Mouse (Mus musculus): ENCODE data around the gene Cd302. TPM values are rescaled to one million over a fixed set of nuclear protein-coding genes. Genes with fewer than 3 reads are reported as not detected.

Cd302 gene
- polyA plus RNA-seq, 1 experiment from 2014 or later = 11.8 TPM

GRCm38 (mm10) chr2:60205795-60206194 lies 78.5 kb downstream of the Cd302 start:
- Histone ChIP-seq H3K4me3 (no peak overlapping the region), H3K36me3 (replicated peaks) (peaks cover 11% of the 10 kb centered on the region), H3K9me3 (no peaks in the 10 kb centered on the region), H3K4me1 (peaks cover 11% of the 10 kb centered on the region), H3K27ac (no peak overlapping the region), H3K27me3 (ENCODE audit: poor library complexity, severe bottlenecking) (peaks cover 3% of the 10 kb centered on the region; the same call in 1 of the 2 replicates)
- WGBS = 84% methylated on average over 6 of the region's 6 CpGs
- DNase-seq (ENCODE audit: extremely low spot score, low spot score) = no peak

GRCm38 (mm10) chr2:60204162-60204561 lies 80.1 kb downstream of the Cd302 start:
- WGBS = 89% methylated on average over 6 of the region's 6 CpGs
- H3K9me3 ChIP-seq = no peaks in the 10 kb centered on the region
- H3K27ac ChIP-seq = no peak overlapping the region
- no peak overlapping the region for H3K4me3 ChIP-seq
- H3K4me1 ChIP-seq = peaks cover 9% of the 10 kb centered on the region
- DNase-seq (ENCODE audit: extremely low spot score, low spot score) = no peak
- peaks cover 3% of the 10 kb centered on the region; the same call in 1 of the 2 replicates for H3K27me3 ChIP-seq (ENCODE audit: poor library complexity, severe bottlenecking)
- H3K36me3 ChIP-seq (replicated peaks) = peaks cover 11% of the 10 kb centered on the region

DNA sequence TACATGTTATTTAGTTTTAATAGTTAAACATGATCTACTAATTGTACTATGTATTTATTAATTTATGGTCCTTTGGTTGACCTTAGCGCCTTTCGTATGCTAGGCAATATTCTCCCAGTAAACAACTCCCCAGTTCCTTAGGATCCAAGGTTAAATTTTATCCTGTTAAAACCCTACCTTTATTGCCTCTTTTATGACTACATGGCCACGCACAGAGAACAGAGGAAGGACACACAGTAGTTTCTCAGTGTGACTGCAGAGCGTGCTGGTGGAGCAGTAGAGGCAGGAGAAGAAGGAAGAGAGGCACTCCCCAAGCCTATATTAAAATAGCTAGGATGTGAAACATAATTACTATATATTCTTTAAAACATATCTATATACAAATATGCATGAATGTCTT lies 80.6 kb downstream of the Cd302 start:
- Histone ChIP-seq H3K27me3 (ENCODE audit: poor library complexity, severe bottlenecking) (peaks cover 3% of the 10 kb centered on the region; the same call in 1 of the 2 replicates), H3K4me1 (peaks cover 9% of the 10 kb centered on the region), H3K27ac (no peak overlapping the region), H3K36me3 (replicated peaks) (peaks cover 11% of the 10 kb centered on the region), H3K9me3 (no peaks in the 10 kb centered on the region), H3K4me3 (no peak overlapping the region)
- 91% methylated on average over 4 of the region's 4 CpGs for WGBS
- no peak for DNase-seq (ENCODE audit: extremely low spot score, low spot score)

GRCm38 (mm10) chr2:60202900-60203530 lies 81.3 kb downstream of the Cd302 start:
- no peak for DNase-seq (ENCODE audit: extremely low spot score, low spot score)
- H3K4me3 ChIP-seq = no peak overlapping the region
- H3K27me3 ChIP-seq (ENCODE audit: poor library complexity, severe bottlenecking) = peaks cover 3% of the 10 kb centered on the region; the same call in 1 of the 2 replicates
- H3K9me3 ChIP-seq = no peaks in the 10 kb centered on the region
- 88% methylated on average over 8 of the region's 8 CpGs for WGBS
- H3K36me3 ChIP-seq (replicated peaks) = peaks cover 11% of the 10 kb centered on the region
- no peak overlapping the region for H3K27ac ChIP-seq
- peaks cover 4% of the 10 kb centered on the region for H3K4me1 ChIP-seq

Other genes with a start within 250 kb of the Cd302 start
- 58.2 and 60.4 TPM in 2 replicates for gene Baz2b, start 74.6 kb downstream of the Cd302 start, polyA plus RNA-seq (2016; fragmentation: Nextera tagmentation; extraction: Ambion mirVana)
- gene March7, start 74.6 kb downstream of the Cd302 start, polyA plus RNA-seq (2016; fragmentation: Nextera tagmentation; extraction: Ambion mirVana) = 69.5 and 76.4 TPM in 2 replicates
- gene Ly75, start 98.8 kb upstream of the Cd302 start, polyA plus RNA-seq (2016; fragmentation: Nextera tagmentation; extraction: Ambion mirVana) = 3.7 and 3.9 TPM in 2 replicates